Mouse (Mus musculus) neural tube, embryonic 13.5 days (tissue): ENCODE measurements at regions not wholly inside any gene's neighbourhood (a gene's known extent, or its start where the extent isn't known, plus 50 kb on each side); places are given as distances from the start of the nearest gene placed in this dataset.
A peak's percentile ranks its signal among the peaks of the same experiment; 100 is the strongest.

Experiments used
- ATAC-seq: fragments of 200-750 bp; cut with Nextera tagmentation; 2 replicates; pipeline ENCODE4 v1.8.0; 2017; ENCODE audit warnings: low read depth, mild to moderate bottlenecking, moderate TSS enrichment, moderate library complexity
- H3K27ac ChIP-seq: fragments of 300-500 bp; sonication (generic); replicated peaks from 2 replicates; pipeline ENCODE4 v1.5.1; 2015; ENCODE audit warnings: moderate library complexity, mild to moderate bottlenecking, inconsistent platforms
- H3K27me3 ChIP-seq: fragments of 300-500 bp; sonication (generic); 2 replicates; pipeline ENCODE4 v1.6.1; 2015; ENCODE audit warnings: mild to moderate bottlenecking, inconsistent platforms
- H3K36me3 ChIP-seq: fragments of 300-500 bp; sonication (generic); 2 replicates; pipeline ENCODE4 v1.6.1; 2015; ENCODE audit warnings: mild to moderate bottlenecking, inconsistent platforms
- H3K4me1 ChIP-seq: fragments of 300-500 bp; sonication (generic); replicated peaks from 2 replicates; pipeline ENCODE4 v1.6.1; 2015; ENCODE audit warnings: inconsistent platforms
- H3K4me2 ChIP-seq: fragments of 300-500 bp; sonication (generic); 2 replicates; pipeline ENCODE4 v1.6.1; 2015; ENCODE audit warnings: inconsistent platforms, mild to moderate bottlenecking, moderate library complexity
- H3K4me3 ChIP-seq: fragments of 300-500 bp; sonication (generic); 2 replicates; pipeline ENCODE4 v1.5.1; 2015; ENCODE audit warnings: mild to moderate bottlenecking, inconsistent platforms
- H3K9ac ChIP-seq: fragments of 300-500 bp; sonication (generic); 2 replicates; pipeline ENCODE4 v1.6.1; 2015; ENCODE audit warnings: moderate library complexity, mild to moderate bottlenecking, inconsistent platforms
- H3K9me3 ChIP-seq: fragments of 300-500 bp; sonication (generic); 2 replicates; pipeline ENCODE4 v1.6.1; 2016; ENCODE audit warnings: inconsistent platforms
- WGBS: fragments of 180-500 bp; shearing (Covaris S2); methylation state at CpG from one replicate; pipeline ENCODE4 v1.1.7; 2015; 5-methylcytosine and 5-hydroxymethylcytosine counted together

- Histone ChIP-seq H3K36me3 (no peaks in the 10 kb centered on the region), H3K9ac (no peak overlapping the region), H3K27me3 (no peaks in the 10 kb centered on the region), H3K4me3 (no peak overlapping the region), H3K27ac (no peak overlapping the region), H3K4me2 (no peak overlapping the region), H3K4me1 (no peaks in the 10 kb centered on the region; the same call in 1 of the 2 replicates), H3K9me3 (no peaks in the 10 kb centered on the region)
- WGBS = 36% methylated on average over 5 of the region's 5 CpGs
- ATAC-seq = peak; percentile 72; the same call in 1 of the 2 replicates
Measured at GRCm38 (mm10) chr6:22591592-22591991, 235.5 kb upstream of the Fam3c start.

GRCm38 (mm10) chr6:22584851-22585250 is 228.8 kb upstream of the Fam3c start:
- no peak for ATAC-seq
- Histone ChIP-seq H3K4me3 (no peak overlapping the region), H3K27me3 (no peaks in the 10 kb centered on the region), H3K36me3 (no peaks in the 10 kb centered on the region), H3K9ac (no peak overlapping the region), H3K4me2 (no peak overlapping the region), H3K4me1 (no peaks in the 10 kb centered on the region), H3K9me3 (no peaks in the 10 kb centered on the region), H3K27ac (no peak overlapping the region)
- 68% methylated on average over 4 of the region's 4 CpGs for WGBS

- Histone ChIP-seq H3K36me3 (no peaks in the 10 kb centered on the region), H3K9me3 (no peaks in the 10 kb centered on the region), H3K27me3 (no peaks in the 10 kb centered on the region), H3K4me2 (no peak overlapping the region), H3K4me3 (no peak overlapping the region), H3K27ac (no peak overlapping the region), H3K9ac (no peak overlapping the region), H3K4me1 (no peaks in the 10 kb centered on the region)
- ATAC-seq = no peak
- 73% methylated on average over 1 of the region's 1 CpGs for WGBS
Measured at GRCm38 (mm10) chr6:22572925-22573324, 216.9 kb upstream of the Fam3c start.

GRCm38 (mm10) chr6:22567891-22568290 is 211.8 kb upstream of the Fam3c start:
- H3K27me3 ChIP-seq = no peaks in the 10 kb centered on the region
- 96% methylated on average over 9 of the region's 9 CpGs for WGBS
- ATAC-seq = no peak
- H3K4me2 ChIP-seq = no peak overlapping the region
- H3K4me1 ChIP-seq = no peaks in the 10 kb centered on the region
- no peak overlapping the region for H3K9ac ChIP-seq
- H3K9me3 ChIP-seq = no peaks in the 10 kb centered on the region
- H3K4me3 ChIP-seq = no peak overlapping the region
- H3K27ac ChIP-seq = no peak overlapping the region
- no peaks in the 10 kb centered on the region for H3K36me3 ChIP-seq

- Histone ChIP-seq H3K27me3 (no peaks in the 10 kb centered on the region), H3K4me2 (no peak overlapping the region), H3K9me3 (no peaks in the 10 kb centered on the region), H3K27ac (no peak overlapping the region), H3K4me3 (no peak overlapping the region), H3K9ac (no peak overlapping the region), H3K4me1 (no peaks in the 10 kb centered on the region), H3K36me3 (no peaks in the 10 kb centered on the region)
- no peak for ATAC-seq
- WGBS = 80% methylated on average over 13 of the region's 13 CpGs
Measured at GRCm38 (mm10) chr6:22548296-22549245, 192.5 kb upstream of the Fam3c start.

GRCm38 (mm10) chr6:22541603-22542002 is 185.6 kb upstream of the Fam3c start:
- WGBS = 94% methylated on average over 2 of the region's 2 CpGs
- no peak overlapping the region for H3K4me3 ChIP-seq
- no peak overlapping the region for H3K4me2 ChIP-seq
- H3K36me3 ChIP-seq = no peaks in the 10 kb centered on the region
- no peaks in the 10 kb centered on the region for H3K27me3 ChIP-seq
- H3K9me3 ChIP-seq = no peaks in the 10 kb centered on the region
- ATAC-seq = no peak
- no peak overlapping the region for H3K9ac ChIP-seq
- no peak overlapping the region for H3K27ac ChIP-seq
- no peaks in the 10 kb centered on the region for H3K4me1 ChIP-seq

GRCm38 (mm10) chr6:22538254-22538653 is 182.2 kb upstream of the Fam3c start:
- Histone ChIP-seq H3K9ac (no peak overlapping the region), H3K4me2 (no peak overlapping the region), H3K36me3 (no peaks in the 10 kb centered on the region), H3K4me3 (no peak overlapping the region), H3K27ac (no peak overlapping the region), H3K27me3 (no peaks in the 10 kb centered on the region), H3K9me3 (no peaks in the 10 kb centered on the region), H3K4me1 (no peaks in the 10 kb centered on the region)
- WGBS = 94% methylated on average over 4 of the region's 4 CpGs
- no peak for ATAC-seq

- no peak overlapping the region for H3K4me2 ChIP-seq
- WGBS = 80% methylated on average over 3 of the region's 3 CpGs
- ATAC-seq = no peak
- H3K36me3 ChIP-seq = no peaks in the 10 kb centered on the region
- H3K4me3 ChIP-seq = no peak overlapping the region
- H3K9me3 ChIP-seq = no peaks in the 10 kb centered on the region
- H3K27me3 ChIP-seq = no peaks in the 10 kb centered on the region
- H3K9ac ChIP-seq = no peak overlapping the region
- no peaks in the 10 kb centered on the region for H3K4me1 ChIP-seq
- no peak overlapping the region for H3K27ac ChIP-seq
Measured at GRCm38 (mm10) chr6:22524384-22524783, 168.3 kb upstream of the Fam3c start.

GRCm38 (mm10) chr6:22523582-22524234 is 167.7 kb upstream of the Fam3c start:
- H3K4me1 ChIP-seq = no peaks in the 10 kb centered on the region
- H3K9me3 ChIP-seq = no peaks in the 10 kb centered on the region
- H3K4me3 ChIP-seq = no peak overlapping the region
- no peaks in the 10 kb centered on the region for H3K36me3 ChIP-seq
- no peaks in the 10 kb centered on the region for H3K27me3 ChIP-seq
- no peak for ATAC-seq
- no peak overlapping the region for H3K4me2 ChIP-seq
- H3K27ac ChIP-seq = no peak overlapping the region
- WGBS = 89% methylated on average over 9 of the region's 9 CpGs
- H3K9ac ChIP-seq = no peak overlapping the region

GRCm38 (mm10) chr6:22506871-22507270 is 150.8 kb upstream of the Fam3c start:
- ATAC-seq = no peak

GRCm38 (mm10) chr6:22497306-22497705 is 141.3 kb upstream of the Fam3c start:
- ATAC-seq = no peak
- no peaks in the 10 kb centered on the region for H3K27me3 ChIP-seq
- 82% methylated on average over 9 of the region's 9 CpGs for WGBS
- H3K4me1 ChIP-seq = no peaks in the 10 kb centered on the region
- no peak overlapping the region for H3K4me3 ChIP-seq
- H3K36me3 ChIP-seq = no peaks in the 10 kb centered on the region
- H3K4me2 ChIP-seq = no peak overlapping the region
- no peak overlapping the region for H3K9ac ChIP-seq
- H3K27ac ChIP-seq = no peak overlapping the region
- H3K9me3 ChIP-seq = no peaks in the 10 kb centered on the region

More at GRCm38 (mm10) chr6:22506871-22507270, 150.8 kb upstream of the Fam3c start:
- Histone ChIP-seq H3K4me2 (no peak overlapping the region), H3K27ac (no peak overlapping the region), H3K4me1 (no peaks in the 10 kb centered on the region), H3K4me3 (no peak overlapping the region), H3K27me3 (no peaks in the 10 kb centered on the region), H3K9me3 (no peaks in the 10 kb centered on the region), H3K36me3 (no peaks in the 10 kb centered on the region), H3K9ac (no peak overlapping the region)
- WGBS = 86% methylated on average over 1 of the region's 1 CpGs

- 91% methylated on average over 1 of the region's 1 CpGs for WGBS
- Histone ChIP-seq H3K4me2 (no peak overlapping the region), H3K27ac (no peak overlapping the region), H3K4me3 (no peak overlapping the region), H3K9ac (no peak overlapping the region), H3K27me3 (no peaks in the 10 kb centered on the region), H3K36me3 (no peaks in the 10 kb centered on the region), H3K4me1 (no peaks in the 10 kb centered on the region), H3K9me3 (no peaks in the 10 kb centered on the region)
- ATAC-seq = no peak
Measured at GRCm38 (mm10) chr6:22496471-22496870, 140.4 kb upstream of the Fam3c start.
